ENCODE assay signal across 8 mouse cellular contexts in the genomic region with DNA sequence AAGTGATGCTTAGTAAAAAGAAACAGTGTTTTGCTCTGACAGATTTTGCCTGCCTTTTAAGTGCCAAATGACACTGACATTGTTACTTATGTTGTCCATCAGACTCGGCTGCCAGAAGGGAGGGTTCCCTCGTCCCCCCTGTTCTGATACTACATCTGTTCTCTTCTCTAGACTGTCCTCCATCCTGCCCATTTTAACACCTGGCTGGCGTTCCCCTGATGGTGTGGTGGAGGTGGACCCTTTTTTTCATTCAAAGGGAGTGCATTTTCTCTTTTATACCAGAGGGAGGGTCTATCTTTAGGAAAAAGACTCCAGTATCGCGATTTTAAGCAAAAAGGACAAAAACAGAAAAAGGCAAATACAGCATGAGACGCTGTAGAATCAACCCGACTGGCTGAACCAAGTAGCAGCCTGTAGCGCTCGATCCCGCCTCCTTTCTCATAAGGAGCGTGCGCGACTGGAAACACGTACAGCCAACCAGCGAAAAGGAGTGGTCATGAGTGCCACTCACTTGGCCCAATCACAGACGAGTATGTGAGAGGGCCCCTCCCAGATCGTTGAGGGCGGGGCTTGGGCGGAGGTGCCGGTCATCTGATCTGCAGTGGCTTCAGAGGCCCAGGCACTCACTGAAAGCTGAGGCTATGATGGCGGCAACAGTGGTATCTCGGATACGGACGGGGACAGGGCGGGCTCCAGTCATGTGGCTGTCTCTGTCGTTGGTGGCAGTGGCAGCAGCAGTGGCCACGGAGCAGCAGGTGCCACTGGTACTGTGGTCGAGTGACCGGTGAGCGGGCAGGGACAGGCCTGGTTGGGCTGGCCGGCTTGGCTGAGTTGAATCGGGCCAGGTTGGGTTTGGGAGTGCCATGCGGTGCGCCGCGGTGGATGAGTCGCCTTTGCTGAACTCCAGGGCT. TPM values are rescaled to one million over a fixed set of nuclear protein-coding genes. Genes with fewer than 3 reads are reported as not detected.
A peak's percentile ranks its signal among the peaks of the same experiment; 100 is the strongest.
DNase-seq lines count a peak whose midpoint lies in the region; ATAC-seq lines count a peak whose summit lies in the region.

A gene (plus strand): TSS at position 560 of the 911 bp plus-strand sequence.

- peak within 1 kb of the TSS; percentile 64 for H3K4me2 ChIP-seq in intestine, embryonic 14.5 days (ENCODE audit: low read length)

- H3K27ac ChIP-seq in intestine, embryonic 14.5 days (ENCODE audit: low read depth), result peak within 1 kb of the TSS; percentile 33; the same call in 1 of the 2 replicates

- intact Hi-C loops in gastrocnemius, postnatal 14 days (cut with DNase I; ENCODE audit: low total_unique reads), result no loop called here
- intact Hi-C loops in left cerebral cortex, postnatal 14 days (cut with DNase I), result no loop called here

- peak within 1 kb of the TSS; percentile 63 for H3K4me3 ChIP-seq in intestine, embryonic 14.5 days (ENCODE audit: low read depth, low read length)

- H3K27me3 ChIP-seq in intestine, embryonic 14.5 days (replicated peaks; ENCODE audit: control insufficient read depth, insufficient read depth, low read length), result no peaks in the 10 kb centered on the region

- H3K4me1 ChIP-seq in intestine, embryonic 14.5 days (replicated peaks; ENCODE audit: control insufficient read depth, insufficient read depth, low read length), result no peaks in the 10 kb centered on the region

- no peaks in the 10 kb centered on the region for H3K9me3 ChIP-seq in intestine, embryonic 14.5 days (ENCODE audit: control insufficient read depth, low read length)

- 13% methylated on average over 37 of the region's 37 CpGs for WGBS in intestine, embryonic 14.5 days

- peak; percentile 98 for ATAC-seq in intestine, embryonic 14.5 days (replicated peaks; ENCODE audit: low FRiP score, low TSS enrichment, low read depth)

- peak; percentile 94 to 97 for DNase-seq in adrenal gland, adult (ENCODE audit: inconsistent age in 2 of 2, low spot score in 1 of 2)
- peak; percentile 95 for DNase-seq in embryo, embryonic 10.5 days (ENCODE audit: low spot score)
- peak; percentile 91 for DNase-seq in gastrocnemius, postnatal 14 days
- peak; percentile 95 for DNase-seq in intestine, embryonic 14.5 days (ENCODE audit: low spot score)
- peak; percentile 93 to 96 for DNase-seq in left cerebral cortex, postnatal 14 days (ENCODE audit: low spot score in 2 of 2)
- peak; percentile 93 for DNase-seq in mesoderm, embryonic 11.5 days (ENCODE audit: low read depth, low spot score)
- DNase-seq in right cerebral cortex, postnatal 36 days (ENCODE audit: low spot score in 2 of 2), result peak; percentile 92 to 95
- peak; percentile 93 for DNase-seq in yolk sac, embryonic 10.5 days (ENCODE audit: low spot score)

- peaks cover 20% of the 10 kb centered on the region; the same call in 1 of the 2 replicates for H3K36me3 ChIP-seq in intestine, embryonic 14.5 days (ENCODE audit: control insufficient read depth, insufficient read depth, low read length)

- peak within 1 kb of the TSS; percentile 71 for H3K9ac ChIP-seq in intestine, embryonic 14.5 days (ENCODE audit: low read length)

RNA-seq across cellular contexts. Expression of the gene that starts here (rescaled TPM):
- 10 to 100 TPM; 87.9 to 94.6 TPM for total RNA-seq in gastrocnemius, postnatal 14 days (2021)
- polyA plus RNA-seq in intestine, embryonic 14.5 days (2014; fragmentation: Nextera tagmentation; extraction: Ambion mirVana), result 103 and 107 TPM in 2 replicates
- 100 to 1,000 TPM; 351 to 367 TPM for total RNA-seq in left cerebral cortex, postnatal 14 days (2021)

Comparison
In these comparisons a context has a peak if more than half of its experiments do, and no peak if none do; other contexts are left out.
1. Peak in every context shown above with its lines: DNase-seq, ATAC-seq, H3K4me3 ChIP-seq and H3K27ac ChIP-seq.